Mouse (Mus musculus) c-Kit-positive CD71-positive TER-119-negative erythroid progenitor cells, embryonic 14.5 days (primary cell): ENCODE measurements around the gene Olfr218.
"Not testable (repeated sequence)": the region's sequence is repeated elsewhere in the genome, so short reads cannot be mapped to it uniquely, and the experiment has no call there.

Experiments used
- DNase-seq: peaks from one replicate; pipeline ENCODE4 v3.0.0-alpha.2; 2013; ENCODE audit warnings: low read depth

Gene Olfr218

DNA sequence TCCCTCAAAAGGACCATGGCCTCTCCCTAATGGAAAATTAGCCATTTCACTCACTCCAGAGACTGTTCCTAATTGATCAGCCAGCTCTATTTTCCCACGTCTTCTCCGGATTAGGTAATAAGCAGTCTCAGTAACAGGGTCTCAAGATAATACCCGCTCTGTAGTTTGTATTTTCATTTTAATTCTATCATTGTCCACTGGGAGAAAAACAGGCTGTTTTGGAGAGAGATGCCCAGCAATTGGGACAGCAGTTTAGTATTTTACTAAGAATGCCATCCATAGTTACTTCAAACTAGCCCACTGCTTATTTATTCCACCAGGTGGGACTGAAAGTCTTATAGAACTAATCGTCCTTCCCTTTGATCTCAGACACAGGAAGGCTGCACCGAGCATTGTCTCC, at the start of gene Olfr218:
Gene Olfr218 (plus strand): TSS at position 301 of the 400 bp plus-strand sequence.
- no peak for DNase-seq

DNA sequence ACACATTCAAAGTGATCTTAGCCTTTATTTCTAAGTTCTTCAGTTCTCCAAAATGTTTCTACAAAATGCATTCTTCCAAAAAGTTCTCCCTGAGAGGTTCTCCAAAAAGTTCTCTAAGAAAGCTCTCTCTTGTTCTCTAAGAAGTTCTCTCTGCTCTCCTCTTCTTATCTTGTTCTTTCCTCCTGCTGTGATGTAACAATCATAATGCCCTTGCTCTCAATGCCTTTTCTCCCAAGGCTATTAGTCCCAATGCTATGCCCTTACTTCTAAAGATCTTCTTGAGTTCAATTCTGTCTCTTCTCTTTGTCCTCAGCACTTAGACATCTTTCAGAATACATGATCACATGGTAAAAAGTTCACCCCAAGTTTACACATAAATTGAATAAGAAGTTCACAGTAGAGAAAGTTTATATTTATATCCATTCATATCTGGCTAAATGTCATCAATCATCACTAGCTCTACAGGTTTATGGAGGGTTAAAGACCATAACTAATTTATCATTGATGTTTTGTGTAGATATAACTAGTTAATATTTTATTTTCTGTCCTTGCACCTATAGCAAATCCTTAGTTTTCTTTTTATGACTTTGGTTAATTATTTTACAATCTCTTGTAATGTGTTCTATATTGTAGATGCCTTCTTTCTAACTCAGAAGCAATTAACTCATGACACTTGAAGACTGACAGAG, 23.3 kb upstream of the Olfr218 start:
- no peak for DNase-seq

DNA sequence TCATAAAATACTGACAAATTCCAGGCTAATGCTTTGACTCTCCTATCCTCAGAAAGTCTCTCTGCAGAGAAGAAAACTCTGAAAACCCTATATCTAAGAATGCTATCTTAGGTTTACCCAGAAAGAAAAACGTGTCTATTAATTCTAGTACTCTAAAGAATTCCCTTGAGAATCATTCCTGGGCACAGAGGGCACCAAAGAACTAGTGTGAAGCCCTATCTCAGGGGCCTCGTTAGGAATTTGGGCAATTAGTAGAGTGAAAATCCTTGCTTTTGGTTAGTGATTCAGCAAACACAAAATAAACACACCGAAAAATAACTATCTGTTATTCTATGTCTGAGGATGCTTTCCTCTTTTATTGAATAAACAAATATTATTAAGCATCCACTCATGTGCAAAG, 7.1 kb upstream of the Olfr218 start, which contains the start of gene Olfr1406:
Gene Olfr1406 (minus strand): TSS at position 101 of the 400 bp plus-strand sequence.
- no peak for DNase-seq

DNA sequence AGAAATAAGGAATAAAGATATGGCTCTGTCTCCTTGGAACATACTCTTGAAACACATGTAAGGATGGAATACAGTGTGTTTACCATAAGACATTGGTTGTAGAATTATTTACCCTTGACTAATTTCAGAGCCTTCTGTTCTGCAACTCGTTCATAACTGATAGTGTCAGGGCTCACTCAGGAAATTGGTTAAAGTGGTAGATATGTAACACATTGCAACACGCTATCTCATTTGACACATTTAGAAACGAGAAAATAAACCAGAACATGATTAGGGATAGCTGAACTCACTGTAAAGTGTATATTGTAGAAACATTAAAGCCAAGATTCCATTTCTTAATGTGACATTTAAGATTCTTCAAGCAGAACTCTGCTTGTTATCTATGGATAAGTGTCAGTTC, 5.5 kb upstream of the Olfr218 start:
- DNase-seq: no peak

- no peak for DNase-seq
These were observed 1.2 kb upstream of the Olfr218 start for GRCm38 (mm10) chr1:173196359-173196758.

DNA sequence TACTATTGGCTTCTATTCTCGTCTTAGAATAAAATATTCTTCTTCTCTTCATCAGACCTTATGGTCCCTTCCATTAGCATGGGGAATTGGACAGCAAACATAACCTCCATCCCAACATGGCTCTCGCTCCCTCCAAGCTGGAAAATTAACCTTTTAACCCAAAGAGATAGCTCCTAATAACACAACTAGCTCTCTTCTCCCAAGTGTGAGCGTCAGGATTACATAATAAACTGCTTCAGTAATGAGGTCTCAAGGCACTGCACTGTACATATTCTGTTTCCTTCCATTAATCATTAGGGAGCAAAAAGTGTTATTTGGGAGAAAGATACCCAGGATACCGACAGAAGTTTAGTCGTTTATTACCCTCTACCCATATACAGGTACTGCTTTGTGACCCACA, 14.5 kb downstream of the Olfr218 start, which contains the start of gene Olfr1404:
Gene Olfr1404 (plus strand): TSS at position 301 of the 400 bp plus-strand sequence.
- DNase-seq: no peak

- no peak for DNase-seq
These were observed 18.9 kb downstream of the Olfr218 start for GRCm38 (mm10) chr1:173216481-173216880.

DNA sequence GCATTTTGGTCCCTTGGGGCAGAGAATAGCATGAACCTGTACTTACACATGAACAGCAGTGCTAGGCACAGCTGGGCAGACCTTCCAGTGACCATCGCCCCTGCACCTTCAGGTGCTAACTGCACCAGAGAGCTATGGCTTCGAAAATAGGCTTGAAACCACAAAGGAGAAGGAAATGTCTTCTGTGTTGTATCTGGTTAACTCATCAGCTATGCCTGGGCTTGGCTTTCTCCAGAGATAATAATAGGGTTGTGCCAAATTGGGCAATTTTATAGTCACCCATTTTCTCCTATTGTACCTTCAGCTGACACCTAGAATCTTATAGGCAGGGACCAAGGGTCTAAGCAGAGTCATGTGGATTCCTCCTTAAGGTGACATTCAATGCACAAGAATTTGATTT, 29.5 kb downstream of the Olfr218 start, which contains the start of gene Fcer1a:
Gene Fcer1a (minus strand): TSS at position 134 of the 400 bp plus-strand sequence.
- no peak for DNase-seq

GRCm38 (mm10) chr1:173237004-173237403, 39.4 kb downstream of the Olfr218 start:
- DNase-seq: not testable (repeated sequence)

DNA sequence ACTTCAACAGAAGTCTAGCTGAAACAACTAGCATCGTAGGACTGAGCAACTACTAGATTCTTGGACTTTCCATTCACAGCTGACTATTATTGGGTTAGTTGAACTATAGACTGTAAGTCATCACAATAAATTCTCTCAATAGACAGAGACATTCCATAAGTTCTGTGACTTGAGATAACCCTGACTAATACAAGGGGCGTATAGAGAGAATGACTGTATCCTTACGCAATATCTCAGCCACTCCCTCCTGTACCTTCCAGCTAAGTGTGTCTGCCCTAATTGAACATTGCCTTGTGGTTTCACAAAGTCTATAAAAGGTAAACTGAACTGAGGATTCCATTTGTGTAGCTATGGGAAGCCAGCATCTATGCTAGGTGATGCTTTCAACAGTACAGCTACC, 52.3 kb downstream of the Olfr218 start:
- no peak for DNase-seq
